Mouse (Mus musculus): ENCODE measurements at regions not wholly inside any gene's neighbourhood (a gene's known extent, or its start where the extent isn't known, plus 50 kb on each side); places are given as distances from the start of the nearest gene placed in this dataset.

- TF ChIP-seq CTCF (IDR thresholded peaks at IDR 0.05; ENCODE audit: low read depth) = no peak
- TF ChIP-seq EP300 (IDR thresholded peaks at IDR 0.05; ENCODE audit: low read depth) = no peak
These were observed 98.6 kb downstream of the Gm11077 start for GRCm38 (mm10) chr6:140827651-140828050.
